Mouse (Mus musculus) liver, embryonic 15.5 days (tissue): Measurements from ENCODE around the gene Sap30l. TPM values are rescaled to one million over a fixed set of nuclear protein-coding genes. Genes with fewer than 3 reads are reported as not detected.
"Not testable (repeated sequence)": the region's sequence is repeated elsewhere in the genome, so short reads cannot be mapped to it uniquely, and the experiment has no call there.

Source experiments
- ATAC-seq: fragments of 200-750 bp; cut with Nextera tagmentation; 2 replicates; pipeline ENCODE4 v1.8.0; 2017; ENCODE audit warnings: moderate number of reproducible peaks, mild to moderate bottlenecking, moderate library complexity; ENCODE audit not compliant: insufficient read depth
- H3K27ac ChIP-seq: fragments of 300-500 bp; sonication (generic); replicated peaks from 2 replicates; pipeline ENCODE4 v1.5.1; 2015; ENCODE audit warnings: mild to moderate bottlenecking, inconsistent platforms
- H3K27me3 ChIP-seq: fragments of 300-500 bp; sonication (generic); 2 replicates; pipeline ENCODE4 v1.6.1; 2015; ENCODE audit warnings: mild to moderate bottlenecking, inconsistent platforms
- H3K36me3 ChIP-seq: fragments of 300-500 bp; sonication (generic); replicated peaks from 2 replicates; pipeline ENCODE4 v1.6.1; 2015; ENCODE audit warnings: moderate library complexity, mild to moderate bottlenecking, inconsistent platforms
- H3K4me1 ChIP-seq: fragments of 300-500 bp; sonication (generic); replicated peaks from 2 replicates; pipeline ENCODE4 v1.6.1; 2015; ENCODE audit warnings: inconsistent platforms
- H3K4me2 ChIP-seq: fragments of 300-500 bp; sonication (generic); 2 replicates; pipeline ENCODE4 v1.6.1; 2015; ENCODE audit warnings: moderate library complexity, mild to moderate bottlenecking, inconsistent platforms
- H3K4me3 ChIP-seq: fragments of 300-500 bp; sonication (generic); replicated peaks from 2 replicates; pipeline ENCODE4 v1.5.1; 2015; ENCODE audit warnings: mild to moderate bottlenecking, inconsistent platforms
- H3K9ac ChIP-seq: fragments of 300-500 bp; sonication (generic); 2 replicates; pipeline ENCODE4 v1.6.1; 2015; ENCODE audit warnings: moderate library complexity, mild to moderate bottlenecking, inconsistent platforms
- H3K9me3 ChIP-seq: fragments of 300-500 bp; sonication (generic); replicated peaks from 2 replicates; pipeline ENCODE4 v1.6.1; 2016; ENCODE audit warnings: inconsistent platforms
- WGBS: fragments of 180-500 bp; shearing (Covaris S2); methylation state at CpG from one replicate; pipeline ENCODE4 v1.1.7; 2015; ENCODE audit warnings: mixed read lengths; ENCODE audit not compliant: insufficient replicate concordance; 5-methylcytosine and 5-hydroxymethylcytosine counted together
- polyA plus RNA-seq: library from polyadenylated mRNA; unstranded; fragments of >200 nt; fragmentation: Nextera tagmentation; extraction: Ambion mirVana; gene quantifications from 2 replicates; pipeline ENCODE4 v1.2.1, GENCODE M21; 2015

Sap30l gene
- polyA plus RNA-seq, 1 experiment from 2014 or later = 2.8 TPM

DNA sequence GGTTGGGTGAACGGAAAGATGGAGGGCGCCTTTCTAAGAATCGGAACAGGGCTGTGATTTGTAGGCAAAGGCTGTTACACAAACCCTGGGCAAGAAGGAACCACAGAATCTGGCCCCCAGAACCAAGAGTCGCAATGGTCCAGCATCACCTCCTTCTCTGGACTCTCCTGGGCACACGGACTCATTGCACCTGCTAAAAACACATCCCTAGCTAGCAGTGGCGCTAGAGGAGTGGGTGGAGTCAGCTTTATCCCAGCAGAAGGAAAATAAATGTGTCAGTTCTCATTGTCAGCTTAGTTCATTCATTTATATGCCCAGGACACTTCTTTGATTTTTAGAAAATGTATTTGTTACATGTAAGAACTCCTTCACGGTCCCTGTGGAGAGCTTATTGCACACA lies 40.0 kb downstream of the Sap30l start:
- 38% methylated on average over 7 of the region's 7 CpGs for WGBS

DNA sequence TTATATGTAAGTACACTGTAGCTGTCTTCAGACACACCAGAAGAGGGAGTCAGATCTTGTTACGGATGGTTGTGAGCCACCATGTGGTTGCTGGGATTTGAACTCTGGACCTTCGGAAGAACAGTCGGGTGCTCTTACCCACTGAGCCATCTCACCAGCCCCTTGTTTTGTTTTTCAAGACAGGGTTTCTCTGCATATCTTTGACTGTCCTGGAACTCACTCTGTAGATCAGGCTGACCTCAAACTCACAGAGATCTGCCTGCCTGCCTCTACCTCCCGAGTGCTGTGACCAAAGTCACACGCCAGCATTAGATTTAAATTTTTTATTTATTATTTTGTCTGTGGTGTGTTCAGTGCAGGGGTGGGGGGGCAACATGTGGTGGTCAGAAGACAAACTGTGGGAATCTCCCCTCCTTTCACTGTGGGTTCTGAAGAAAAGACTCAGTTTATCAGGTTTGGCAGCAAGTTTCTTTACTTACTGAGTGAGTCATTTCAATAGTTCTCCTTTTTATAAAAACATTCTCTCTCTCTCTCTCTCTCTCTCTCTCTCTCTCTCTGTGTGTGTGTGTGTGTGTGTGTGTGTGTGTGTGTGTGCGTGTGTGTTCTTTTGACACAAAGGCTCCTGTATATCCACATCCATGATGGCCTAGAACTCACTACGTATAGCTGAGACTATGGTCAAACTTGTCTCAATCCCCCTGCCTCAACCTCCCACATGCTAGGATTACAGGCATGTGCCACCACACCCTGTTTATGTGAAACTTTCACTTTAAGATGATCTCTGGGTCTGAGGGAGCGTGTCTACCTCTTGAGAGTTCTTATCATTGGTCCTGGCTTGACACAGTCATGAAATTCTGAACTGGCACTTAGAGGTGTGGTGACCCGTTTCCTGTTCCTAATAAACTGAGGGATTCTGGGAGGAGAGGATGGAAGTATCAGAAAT lies 45.3 kb downstream of the Sap30l start:
- H3K27me3 ChIP-seq = peaks cover 39% of the 10 kb centered on the region
- 58% methylated on average over 8 of the region's 9 CpGs for WGBS
- not testable (repeated sequence) for H3K27ac ChIP-seq, H3K4me2 ChIP-seq, H3K9ac ChIP-seq, ATAC-seq, H3K4me1 ChIP-seq, H3K36me3 ChIP-seq, H3K4me3 ChIP-seq, H3K9me3 ChIP-seq

More for the DNA sequence above, 40.0 kb downstream of the Sap30l start:
- Histone ChIP-seq H3K9ac (no peak overlapping the region), H3K27ac (no peak overlapping the region), H3K4me3 (no peak overlapping the region), H3K4me1 (no peaks in the 10 kb centered on the region), H3K9me3 (no peaks in the 10 kb centered on the region), H3K27me3 (peaks cover 70% of the 10 kb centered on the region), H3K4me2 (no peak overlapping the region), H3K36me3 (no peaks in the 10 kb centered on the region)
- ATAC-seq = no peak

DNA sequence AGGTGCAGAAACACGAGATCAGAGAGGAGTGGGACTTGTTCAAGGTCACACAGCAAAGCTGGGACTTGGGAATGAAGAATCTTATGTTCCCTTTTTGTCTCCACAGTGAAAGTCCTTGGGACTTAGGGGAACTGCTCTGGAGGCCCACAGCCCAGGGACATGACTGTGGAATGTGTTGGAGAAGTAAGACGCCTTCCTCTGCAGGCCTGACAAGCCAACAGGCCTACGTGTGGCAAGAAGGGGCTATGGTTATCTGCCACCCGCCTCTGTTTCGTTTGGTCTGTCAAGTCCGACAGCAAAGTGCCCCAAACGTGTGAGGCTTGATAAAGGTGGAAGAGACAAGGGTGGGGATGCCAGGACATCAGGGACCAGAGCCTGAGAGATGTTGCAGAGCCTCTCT lies 46.0 kb downstream of the Sap30l start:
- WGBS = 33% methylated on average over 7 of the region's 7 CpGs
- ATAC-seq = no peak

DNA sequence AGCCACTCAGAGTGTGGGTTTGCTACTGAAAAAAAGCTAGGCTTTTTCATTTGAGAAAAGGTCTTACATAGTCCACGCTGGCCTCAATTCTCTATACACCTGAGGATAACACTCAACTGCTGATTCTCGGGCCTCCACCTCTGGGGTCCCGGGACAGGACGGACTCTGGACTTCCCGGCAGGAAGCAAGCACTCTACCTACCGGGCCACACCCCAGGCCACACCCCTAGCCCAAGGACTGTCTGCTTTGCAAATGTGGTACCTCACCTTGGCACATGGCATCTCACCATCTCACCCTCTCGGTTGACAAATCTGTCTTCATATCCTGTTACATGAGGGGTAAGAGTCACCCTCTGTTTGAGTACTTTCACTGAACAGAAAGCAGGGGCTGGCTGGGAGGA lies 48.9 kb downstream of the Sap30l start:
- no peak for ATAC-seq

More for the DNA sequence above, 46.0 kb downstream of the Sap30l start:
- H3K27me3 ChIP-seq = peaks cover 36% of the 10 kb centered on the region
- no peaks in the 10 kb centered on the region for H3K4me1 ChIP-seq
- no peaks in the 10 kb centered on the region for H3K36me3 ChIP-seq
- no peak overlapping the region for H3K9ac ChIP-seq
- no peak overlapping the region for H3K4me3 ChIP-seq
- no peak overlapping the region for H3K27ac ChIP-seq
- H3K9me3 ChIP-seq = no peaks in the 10 kb centered on the region
- no peak overlapping the region for H3K4me2 ChIP-seq

DNA sequence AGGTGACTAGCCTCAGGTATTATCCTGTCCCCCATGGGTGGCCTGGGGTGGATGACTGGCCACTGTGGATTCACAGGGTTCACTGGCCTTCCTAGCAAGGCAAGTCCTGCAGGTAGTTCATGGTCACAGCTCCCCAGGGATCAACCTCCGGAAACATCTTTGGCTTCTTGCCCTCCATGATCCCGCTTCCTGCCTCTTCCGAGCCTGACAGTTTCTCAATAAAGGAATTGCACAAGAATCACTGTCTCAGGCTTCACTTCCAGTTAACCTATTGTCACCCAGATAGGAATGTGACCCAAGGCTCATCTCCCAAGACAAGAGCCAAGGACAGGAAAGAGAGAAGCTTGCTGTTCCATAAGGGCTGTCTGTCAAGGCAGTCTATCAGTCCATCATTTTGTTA lies 49.5 kb downstream of the Sap30l start:
- no peak for ATAC-seq
- Histone ChIP-seq H3K4me3 (no peak overlapping the region), H3K36me3 (no peaks in the 10 kb centered on the region), H3K27ac (no peak overlapping the region), H3K4me2 (no peak overlapping the region), H3K9me3 (no peaks in the 10 kb centered on the region), H3K27me3 (peaks cover 23% of the 10 kb centered on the region), H3K4me1 (no peaks in the 10 kb centered on the region), H3K9ac (no peak overlapping the region)
- 49% methylated on average over 3 of the region's 3 CpGs for WGBS

More for the DNA sequence above, 48.9 kb downstream of the Sap30l start:
- Histone ChIP-seq H3K4me3 (no peak overlapping the region), H3K9ac (no peak overlapping the region), H3K36me3 (no peaks in the 10 kb centered on the region), H3K27ac (no peak overlapping the region), H3K4me2 (no peak overlapping the region), H3K9me3 (no peaks in the 10 kb centered on the region), H3K4me1 (no peaks in the 10 kb centered on the region), H3K27me3 (peaks cover 25% of the 10 kb centered on the region)
- WGBS = 30% methylated on average over 7 of the region's 7 CpGs

DNA sequence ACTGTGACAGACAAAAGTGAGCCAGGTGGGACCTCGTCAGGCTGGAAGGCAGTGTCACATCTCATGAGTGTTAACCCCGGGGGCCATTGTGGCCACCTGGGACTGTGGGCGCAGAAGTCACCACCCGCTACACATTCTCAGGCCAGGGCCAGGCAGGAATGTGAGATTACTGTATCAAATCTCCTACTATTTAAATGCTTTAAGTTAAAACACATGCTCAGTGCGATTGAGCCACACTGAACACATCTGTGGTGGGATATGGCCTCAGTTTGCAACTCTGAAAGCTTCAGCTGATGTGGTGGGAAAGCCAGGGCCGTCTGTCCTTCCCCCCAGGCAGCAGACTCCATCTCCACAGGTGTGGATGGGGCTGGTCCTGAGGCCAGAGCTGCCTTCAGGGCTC lies 52.1 kb downstream of the Sap30l start:
- Histone ChIP-seq H3K9me3 (no peaks in the 10 kb centered on the region), H3K9ac (no peak overlapping the region), H3K4me3 (no peak overlapping the region), H3K4me2 (no peak overlapping the region), H3K27me3 (peaks cover 16% of the 10 kb centered on the region), H3K27ac (no peak overlapping the region), H3K36me3 (no peaks in the 10 kb centered on the region), H3K4me1 (no peaks in the 10 kb centered on the region)
- WGBS = 56% methylated on average over 6 of the region's 6 CpGs
- no peak for ATAC-seq

DNA sequence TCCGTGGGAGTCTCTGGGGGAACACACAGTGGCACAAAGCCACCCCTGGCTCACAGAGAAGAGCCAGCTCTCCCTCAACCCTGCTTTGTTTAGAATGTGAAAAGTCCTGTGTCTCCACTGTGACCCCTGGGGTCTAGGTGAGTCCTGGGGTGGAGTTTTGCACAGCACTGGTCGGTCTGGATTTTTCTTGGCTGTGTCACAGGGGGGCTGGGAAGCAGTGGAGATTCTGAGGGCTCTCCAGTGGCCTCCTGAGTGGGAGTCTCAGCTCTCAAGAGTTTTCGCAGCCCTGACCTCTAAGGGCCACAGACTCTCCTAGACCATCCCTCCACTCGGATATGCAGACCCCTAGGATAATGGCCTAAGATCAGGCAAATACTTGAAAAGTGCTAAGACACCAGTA lies 56.3 kb downstream of the Sap30l start:
- Histone ChIP-seq H3K4me1 (no peaks in the 10 kb centered on the region), H3K9me3 (no peaks in the 10 kb centered on the region), H3K36me3 (no peaks in the 10 kb centered on the region), H3K4me3 (no peak overlapping the region), H3K9ac (no peak overlapping the region), H3K4me2 (no peak overlapping the region), H3K27me3 (no peaks in the 10 kb centered on the region), H3K27ac (no peak overlapping the region)
- no peak for ATAC-seq
- 38% methylated on average over 4 of the region's 4 CpGs for WGBS

Other genes with a start within 250 kb of the Sap30l start
- 27.1 and 30.9 TPM in 2 replicates for gene Galnt10, start 156.2 kb upstream of the Sap30l start, polyA plus RNA-seq
- 0.06 and 0.14 TPM in 2 replicates for gene Hand1, start 31.2 kb downstream of the Sap30l start, polyA plus RNA-seq
- gene Larp1, start 207.4 kb downstream of the Sap30l start, polyA plus RNA-seq = 17.3 and 19.8 TPM in 2 replicates